Mouse (Mus musculus) CH12.LX (cell line): Measurements from ENCODE around the gene Gas6. TPM values are rescaled to one million over a fixed set of nuclear protein-coding genes. Genes with fewer than 3 reads are reported as not detected.

Experiments
- DNase-seq: peaks from one replicate; pipeline ENCODE4 v3.0.0-alpha.2; 2013; ENCODE audit errors: extremely low read depth
- H3K27ac ChIP-seq: 2 replicates; pipeline ENCODE4 v1.5.1; 2012; ENCODE audit warnings: low read depth, mild to moderate bottlenecking, control low read depth, moderate library complexity; ENCODE audit not compliant: insufficient read depth
- H3K27me3 ChIP-seq: replicated peaks from 2 replicates; pipeline ENCODE3; 2012; ENCODE audit warnings: inconsistent platforms
- H3K36me3 ChIP-seq, 2 experiments: replicated peaks in 1 of 2; 2 replicates each; pipeline versions ENCODE3 to v1.6.1; 2012; ENCODE audit warnings: inconsistent platforms in 1 of 2, low read length in 1 of 2, mild to moderate bottlenecking in 1 of 2, mixed read lengths in 1 of 2, moderate library complexity in 1 of 2; ENCODE audit not compliant: control insufficient read depth in 1 of 2, insufficient read depth in 1 of 2
- H3K4me1 ChIP-seq, 2 experiments: 2 replicates each; pipeline ENCODE4 v1.6.1; 2012; ENCODE audit warnings: inconsistent platforms in 1 of 2, moderate library complexity in 1 of 2; ENCODE audit not compliant: insufficient read depth in 2 of 2, control insufficient read depth in 1 of 2
- H3K4me2 ChIP-seq: 2 replicates; pipeline ENCODE4 v1.6.1; 2012; ENCODE audit warnings: low read depth, mild to moderate bottlenecking, control low read depth; ENCODE audit not compliant: poor library complexity, insufficient read depth, severe bottlenecking
- H3K4me3 ChIP-seq, 3 experiments: fragments of 150-350 bp in 1 of 3; sonication (generic) in 1 of 3; replicated peaks in 1 of 3; 2 replicates each; pipeline versions ENCODE3 to v1.5.1; 2011 to 2012; ENCODE audit warnings: low read depth in 2 of 3, low read length in 2 of 3, mild to moderate bottlenecking in 2 of 3, moderate library complexity in 2 of 3, control low read depth in 1 of 3, improper control_type of control experiment in 1 of 3, inconsistent platforms in 1 of 3, mixed read lengths in 1 of 3; ENCODE audit not compliant: poor library complexity in 1 of 3
- H3K79me2 ChIP-seq: replicated peaks from 2 replicates; pipeline ENCODE4 v1.6.1; 2012; ENCODE audit warnings: mild to moderate bottlenecking, moderate library complexity; ENCODE audit not compliant: control insufficient read depth, poor library complexity, insufficient read depth, severe bottlenecking; ENCODE audit errors: extremely low read depth
- H3K9ac ChIP-seq: 2 replicates; pipeline ENCODE4 v1.6.1; 2012; ENCODE audit warnings: low read depth, mild to moderate bottlenecking, control low read depth, moderate library complexity; ENCODE audit not compliant: insufficient read depth
- H3K9me3 ChIP-seq: replicated peaks from 2 replicates; pipeline ENCODE3; 2012; ENCODE audit warnings: low read length, inconsistent platforms, mixed read lengths
- BHLHE40 ChIP-seq: IDR thresholded peaks from 2 replicates; pipeline ENCODE4 v1.6.1; 2011; ENCODE audit warnings: mild to moderate bottlenecking, low read depth, low read length, improper control_type of control experiment
- CHD1 ChIP-seq: IDR thresholded peaks from 2 replicates; pipeline ENCODE4 v1.6.1; 2012; ENCODE audit warnings: low read depth, low read length, improper control_type of control experiment, inconsistent platforms
- CHD2 ChIP-seq: IDR thresholded peaks from 2 replicates; pipeline ENCODE4 v1.6.1; 2011; ENCODE audit warnings: low read length, improper control_type of control experiment
- CTCF ChIP-seq, 2 experiments: IDR thresholded peaks in 1 of 2; conservative IDR thresholded peaks in 1 of 2; 2 replicates each; pipeline ENCODE4 v1.5.1; 2011 to 2012; ENCODE audit warnings: low read depth in 2 of 2, low read length in 2 of 2, improper control_type of control experiment in 1 of 2, inconsistent platforms in 1 of 2, mild to moderate bottlenecking in 1 of 2, moderate library complexity in 1 of 2
- ELF1 ChIP-seq: IDR thresholded peaks from 2 replicates; pipeline ENCODE4 v1.6.1; 2014; ENCODE audit warnings: low read depth, mild to moderate bottlenecking, inconsistent platforms, low read length, improper control_type of control experiment
- GABPA ChIP-seq: IDR thresholded peaks from 2 replicates; pipeline ENCODE4 v1.6.1; 2012; ENCODE audit warnings: low read depth, low read length, improper control_type of control experiment, inconsistent platforms; ENCODE audit not compliant: insufficient replicate concordance
- HCFC1 ChIP-seq: IDR thresholded peaks from 2 replicates; pipeline ENCODE4 v1.6.1; 2012; ENCODE audit warnings: low read depth, mild to moderate bottlenecking, inconsistent platforms, low read length, improper control_type of control experiment
- IRF4 ChIP-seq: IDR thresholded peaks from 2 replicates; pipeline ENCODE4 v1.6.1; 2014; ENCODE audit warnings: low read depth, mild to moderate bottlenecking, inconsistent platforms, low read length, improper control_type of control experiment
- JUN ChIP-seq: IDR thresholded peaks from 2 replicates; pipeline ENCODE4 v1.6.1; 2011; ENCODE audit warnings: low read depth, mild to moderate bottlenecking, low read length, improper control_type of control experiment, moderate library complexity; ENCODE audit not compliant: insufficient read depth
- JUND ChIP-seq: conservative IDR thresholded peaks from 2 replicates; pipeline ENCODE4 v1.6.1; 2011; ENCODE audit warnings: low read depth, low read length, improper control_type of control experiment
- MAFK ChIP-seq: IDR thresholded peaks from 2 replicates; pipeline ENCODE4 v1.6.1; 2011; ENCODE audit warnings: low read length, improper control_type of control experiment; ENCODE audit not compliant: insufficient replicate concordance
- MEF2A ChIP-seq: IDR thresholded peaks from 2 replicates; pipeline ENCODE4 v1.6.1; 2014; ENCODE audit warnings: low read depth, mild to moderate bottlenecking, inconsistent platforms, low read length, improper control_type of control experiment, borderline replicate concordance
- NELFE ChIP-seq: IDR thresholded peaks from 2 replicates; pipeline ENCODE4 v1.6.1; 2011; ENCODE audit warnings: low read depth, low read length, improper control_type of control experiment
- NRF1 ChIP-seq: IDR thresholded peaks from 2 replicates; pipeline ENCODE4 v1.6.1; 2014; ENCODE audit warnings: low read depth, mild to moderate bottlenecking, inconsistent platforms, low read length, improper control_type of control experiment, moderate library complexity
- PAX5 ChIP-seq: IDR thresholded peaks from 2 replicates; pipeline ENCODE4 v1.6.1; 2012; ENCODE audit warnings: low read length, inconsistent platforms, mixed read lengths
- POLR2A ChIP-seq: IDR thresholded peaks from 2 replicates; pipeline ENCODE4 v1.6.1; 2011; ENCODE audit warnings: low read depth, mild to moderate bottlenecking, improper control_type of control experiment, low read length
- POLR2AphosphoS2 ChIP-seq: IDR thresholded peaks from 2 replicates; pipeline ENCODE4 v1.6.1; 2011; ENCODE audit warnings: low read depth, low read length, improper control_type of control experiment
- SMC3 ChIP-seq: IDR thresholded peaks from 2 replicates; pipeline ENCODE4 v1.6.1; 2011; ENCODE audit warnings: low read depth, low read length, improper control_type of control experiment
- TBP ChIP-seq: conservative IDR thresholded peaks from 2 replicates; pipeline ENCODE4 v1.6.1; 2011; ENCODE audit warnings: low read depth, low read length, improper control_type of control experiment
- TCF12 ChIP-seq: IDR thresholded peaks from 2 replicates; pipeline ENCODE4 v1.6.1; 2014; ENCODE audit warnings: low read depth, mild to moderate bottlenecking, inconsistent platforms, low read length, improper control_type of control experiment
- UBTF ChIP-seq: IDR thresholded peaks from 2 replicates; pipeline ENCODE4 v1.6.1; 2012; ENCODE audit warnings: low read depth, mild to moderate bottlenecking, inconsistent platforms, low read length, improper control_type of control experiment, moderate library complexity
- ZNF384 ChIP-seq: IDR thresholded peaks from 2 replicates; pipeline ENCODE4 v1.6.1; 2012; ENCODE audit warnings: low read depth, low read length, improper control_type of control experiment, inconsistent platforms
- dilution Hi-C: fragments of 300-500 bp; cut with MboI; formaldehyde crosslinking; loops from 2 replicates; pipeline ENCODE4 v1.14.3; 2020; ENCODE audit warnings: low sequenced_read_pairs; ENCODE audit not compliant: extremely low pct_unique_long_range_greater_than_20kb, extremely low pct_ligation_motif_present
- in situ Hi-C: fragments of 300-500 bp; cut with MboI; formaldehyde crosslinking; loops from 3 replicates; pipeline ENCODE4 v1.14.3; 2019; ENCODE audit warnings: low sequenced_read_pairs, low pct_ligation_motif_present, low pct_unique_long_range_greater_than_20kb, mixed read lengths
- polyA plus RNA-seq: library from polyadenylated mRNA; unstranded; fragments of >175 nt; gene quantifications from 2 replicates; pipeline ENCODE4 v1.2.1, GENCODE M21; 2012; ENCODE audit warnings: low read depth; ENCODE audit not compliant: insufficient read length
- total RNA-seq, 2 experiments: library from RNA; depleted of rRNA; stranded (reverse); fragments of 300-350 nt in 1 of 2; fragments of >200 nt in 1 of 2; gene quantifications; 2 replicates each; pipeline ENCODE4 v1.2.3; 2012 to 2014

Gene Gas6
- total and polyA plus RNA-seq, 3 experiments = not detected

- Histone ChIP-seq H3K36me3 (no peaks in the 10 kb centered on the region), H3K4me3 (no peak overlapping the region), H3K9me3 (no peaks in the 10 kb centered on the region), H3K79me2 (no peaks in the 10 kb centered on the region), H3K4me1 (0 out of 4 replicates have a peak, but pooled peaks cover 0 to 3% of the 10 kb centered on the region in 2 experiments), H3K4me2 (no peak overlapping the region), H3K27me3 (peaks cover 26% of the 10 kb centered on the region), H3K9ac (no peak overlapping the region), H3K27ac (no peak overlapping the region)
- dilution Hi-C loops = no loop called here
- in situ Hi-C loops = no loop called here
- TF ChIP-seq MEF2A (no peak), JUND (no peak), CHD2 (no peak), IRF4 (no peak), SMC3 (no peak), JUN (no peak), TBP (no peak), MAFK (no peak), TCF12 (no peak), POLR2A (no peak), UBTF (no peak), NRF1 (no peak), PAX5 (no peak), GABPA (no peak), ZNF384 (no peak), POLR2AphosphoS2 (no peak), NELFE (no peak), CHD1 (no peak), ELF1 (no peak)
- no peak for DNase-seq
Observed at GRCm38 (mm10) chr8:13512677-13513076, 18.4 kb upstream of the Gas6 start.

GRCm38 (mm10) chr8:13512016-13512415 lies 17.7 kb upstream of the Gas6 start:
- Histone ChIP-seq H3K9me3 (no peaks in the 10 kb centered on the region), H3K4me1 (0 out of 4 replicates have a peak, but pooled peaks cover 0 to 3% of the 10 kb centered on the region in 2 experiments), H3K4me3 (no peak overlapping the region), H3K27me3 (peaks cover 30% of the 10 kb centered on the region), H3K4me2 (no peak overlapping the region), H3K27ac (no peak overlapping the region), H3K79me2 (no peaks in the 10 kb centered on the region), H3K9ac (no peak overlapping the region), H3K36me3 (no peaks in the 10 kb centered on the region)
- TF ChIP-seq BHLHE40 (no peak), HCFC1 (no peak), TCF12 (no peak), CTCF (conservative IDR thresholded peaks at IDR 0.05 in 1 of 2, IDR thresholded peaks at IDR 0.05 in 1 of 2; ENCODE audit: low read depth in 2 of 2, low read length in 2 of 2) (no peak), POLR2AphosphoS2 (no peak)
- dilution Hi-C loops = no loop called here
- in situ Hi-C loops = no loop called here
- no peak for DNase-seq
